Mouse (Mus musculus) granulocyte monocyte progenitor cell, adult 5-6 weeks (primary cell): ENCODE measurements at regions not wholly inside any gene's neighbourhood (a gene's known extent, or its start where the extent isn't known, plus 50 kb on each side); places are given as distances from the start of the nearest gene placed in this dataset.
A peak's percentile ranks its signal among the peaks of the same experiment; 100 is the strongest.

ENCODE experiments used
- ATAC-seq: replicated peaks from 2 replicates; pipeline ENCODE4 v1.8.0; 2016; ENCODE audit warnings: mild to moderate bottlenecking, moderate TSS enrichment, inconsistent platforms; ENCODE audit not compliant: poor library complexity, severe bottlenecking

GRCm38 (mm10) chr15:36381228-36381671 is 626.3 kb downstream of the Zfp706 start:
- ATAC-seq: no peak

- ATAC-seq: no peak
Observed at GRCm38 (mm10) chr15:36380461-36381227, 626.9 kb downstream of the Zfp706 start.

- no peak for ATAC-seq
Observed at GRCm38 (mm10) chr15:36378640-36379039, 628.9 kb downstream of the Zfp706 start.

DNA sequence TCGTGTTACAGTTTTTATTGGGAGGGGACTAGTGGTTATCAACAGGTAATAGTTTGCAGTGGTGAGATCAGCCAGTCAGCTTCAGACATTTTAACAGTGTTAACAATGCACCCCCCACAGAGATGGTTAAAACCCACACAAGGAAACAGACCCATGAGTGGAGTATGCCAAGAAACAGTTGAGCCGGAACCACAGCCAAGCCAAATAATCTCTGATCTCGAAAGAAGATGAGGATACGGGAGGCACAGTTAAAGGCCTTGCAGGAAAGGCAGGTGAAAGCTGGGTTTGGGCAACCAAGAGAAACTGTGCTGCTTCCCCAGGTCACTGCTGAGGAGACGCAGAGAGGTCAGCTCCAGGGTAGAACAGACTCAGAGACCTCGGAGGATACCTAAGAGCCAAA is 631.0 kb downstream of the Zfp706 start:
- ATAC-seq: no peak

DNA sequence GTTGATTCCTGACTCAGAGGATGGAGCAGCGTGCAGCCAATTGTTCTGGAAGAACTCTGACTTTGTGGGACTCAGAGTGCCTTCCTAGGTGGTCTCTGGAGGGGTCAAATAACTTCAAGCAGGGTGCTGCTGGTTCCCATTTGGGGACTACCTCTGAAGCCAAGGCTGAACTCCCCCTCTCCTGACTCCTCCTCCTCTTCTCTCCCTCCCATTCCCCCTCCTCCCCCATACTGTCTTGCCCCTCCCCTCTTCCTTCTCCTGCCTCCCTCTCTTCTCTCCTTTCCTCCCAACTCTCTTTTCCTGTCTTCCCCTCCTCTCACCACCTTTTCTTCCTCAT is 632.1 kb downstream of the Zfp706 start:
- no peak for ATAC-seq

DNA sequence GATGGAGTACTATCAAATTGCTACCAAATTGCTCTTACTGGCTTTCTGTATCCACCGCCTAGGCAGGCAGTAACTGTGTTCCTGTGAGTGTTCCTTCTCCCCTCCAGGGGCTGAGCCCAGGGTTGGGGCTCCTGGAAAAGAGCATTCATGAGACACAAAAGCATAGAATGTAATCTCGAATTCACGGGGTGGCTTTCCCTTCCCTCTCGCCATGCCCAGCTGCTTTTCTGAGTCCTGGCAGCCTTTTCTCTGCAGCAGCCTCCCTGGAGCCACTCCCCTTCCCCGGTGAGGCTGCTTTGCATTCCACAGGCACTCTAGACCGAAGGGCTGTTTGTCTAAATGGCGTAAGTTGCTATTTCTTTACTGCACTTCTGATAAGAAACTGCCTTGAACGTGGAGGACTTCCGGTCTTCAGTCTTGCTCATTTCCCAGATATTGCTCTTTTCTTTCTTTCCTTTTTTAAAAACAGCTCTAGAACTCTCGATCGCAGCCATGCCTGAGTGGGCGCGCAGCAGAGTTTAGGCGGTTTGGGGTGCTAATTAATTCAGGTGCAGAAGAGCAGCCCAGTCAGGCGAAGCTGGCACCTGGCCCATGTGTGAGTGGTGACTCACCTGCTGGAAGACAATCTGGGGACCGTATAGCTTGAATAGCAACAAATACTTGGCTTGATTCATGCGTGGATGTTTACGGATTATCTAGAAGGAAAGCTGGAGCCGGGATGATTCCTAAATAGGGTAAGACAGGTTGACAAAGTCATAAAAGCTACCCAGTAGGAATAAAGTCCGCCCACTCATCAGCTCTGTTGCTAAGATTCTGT is 632.6 kb downstream of the Zfp706 start:
- ATAC-seq: peak; percentile 53

GRCm38 (mm10) chr15:36373900-36374611 is 633.5 kb downstream of the Zfp706 start:
- ATAC-seq: 0 out of 2 replicates have a peak, but pooled peaks have one; percentile 4

GRCm38 (mm10) chr15:36373481-36373880 is 634.1 kb downstream of the Zfp706 start:
- peak; percentile 78 for ATAC-seq

- no peak for ATAC-seq
Observed at GRCm38 (mm10) chr15:36371382-36371781, 636.2 kb downstream of the Zfp706 start.

DNA sequence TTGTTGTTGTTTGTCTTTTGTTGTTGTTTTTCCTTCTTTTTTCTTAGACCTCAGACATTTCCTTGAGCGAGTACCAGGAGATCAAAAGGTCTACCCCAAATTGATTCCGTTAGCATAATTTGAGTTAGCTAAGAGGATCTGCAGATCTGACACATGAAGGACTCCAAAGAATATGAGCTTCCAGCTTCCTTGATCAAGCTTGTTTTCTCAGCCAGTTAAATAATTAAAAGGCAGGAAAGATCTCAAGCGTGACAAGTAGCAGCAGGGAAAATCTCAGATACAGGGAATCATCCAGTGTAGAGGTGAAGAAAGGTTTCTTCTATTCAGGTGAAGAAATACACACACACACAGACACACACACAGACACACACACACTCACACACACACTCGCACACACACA is 636.7 kb downstream of the Zfp706 start:
- no peak for ATAC-seq

DNA sequence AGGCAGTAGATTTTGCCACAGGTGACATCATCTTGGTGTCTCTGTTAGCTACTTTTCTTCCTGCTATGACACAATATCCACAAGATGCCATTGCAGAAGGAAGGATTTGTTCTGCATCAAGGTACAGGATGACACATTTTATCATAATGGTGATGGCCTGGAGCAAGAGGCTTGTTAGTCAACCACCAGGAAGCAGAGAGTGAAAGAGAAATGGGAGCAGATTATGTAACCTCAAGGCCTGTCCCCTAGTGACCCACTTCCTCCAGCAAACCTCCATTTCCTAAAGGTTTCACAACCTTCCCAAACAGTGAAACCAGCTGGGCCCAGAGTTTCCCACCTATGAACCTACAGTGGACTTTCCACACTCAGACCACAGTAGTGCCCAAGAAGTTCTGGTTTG is 640.3 kb downstream of the Zfp706 start:
- peak; percentile 98 for ATAC-seq

DNA sequence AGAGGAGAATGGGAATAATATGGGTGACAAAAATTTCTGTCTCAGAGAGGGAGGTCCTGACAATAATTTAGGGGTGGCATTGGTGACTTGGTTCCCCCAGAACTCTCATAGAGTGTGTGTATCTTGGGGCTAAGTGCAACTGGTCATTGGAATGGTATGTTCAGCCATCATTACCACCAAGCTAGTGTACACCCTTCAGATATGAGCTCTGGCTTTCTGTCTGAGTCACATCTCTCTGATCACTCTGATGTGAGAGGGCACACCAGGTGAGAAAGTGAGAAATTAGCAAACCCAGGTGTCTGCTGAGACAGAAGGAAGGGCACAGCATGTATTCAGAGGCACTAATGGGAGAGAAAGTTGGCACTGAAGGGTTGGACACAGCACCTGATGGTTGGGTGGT is 642.8 kb downstream of the Zfp706 start:
- ATAC-seq: no peak

GRCm38 (mm10) chr15:36364062-36364461 is 643.5 kb downstream of the Zfp706 start:
- no peak for ATAC-seq

GRCm38 (mm10) chr15:36362911-36363565 is 644.5 kb downstream of the Zfp706 start:
- no peak for ATAC-seq

GRCm38 (mm10) chr15:36361522-36362148 is 645.9 kb downstream of the Zfp706 start:
- ATAC-seq: no peak

- no peak for ATAC-seq
Observed at GRCm38 (mm10) chr15:36360694-36361521, 646.7 kb downstream of the Zfp706 start.

GRCm38 (mm10) chr15:36355851-36356250 is 651.7 kb downstream of the Zfp706 start:
- ATAC-seq: no peak

DNA sequence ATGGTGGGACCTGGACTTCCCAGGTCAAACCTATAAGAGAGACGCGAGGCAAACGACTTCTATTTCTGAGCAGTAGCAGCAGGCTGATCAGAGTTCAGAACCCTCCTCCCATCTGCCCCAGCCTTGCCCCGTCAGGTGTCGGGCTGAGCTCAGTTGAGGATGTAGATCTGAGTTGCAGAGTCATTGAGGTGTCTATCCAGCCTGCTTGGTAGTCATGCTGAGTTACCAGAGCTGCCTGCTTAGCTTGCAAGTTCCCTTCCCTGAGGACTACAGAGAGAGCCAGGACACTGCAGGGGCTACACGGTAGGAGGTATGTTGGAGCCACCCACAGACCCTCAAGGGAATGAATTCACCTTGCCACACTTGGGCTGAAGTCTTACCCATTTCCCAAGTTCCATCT is 653.0 kb downstream of the Zfp706 start:
- no peak for ATAC-seq

GRCm38 (mm10) chr15:36353793-36354192 is 653.8 kb downstream of the Zfp706 start:
- ATAC-seq: no peak
